Mouse (Mus musculus): Measurements from ENCODE around the gene Wdr78.

- no peak for TF ChIP-seq CTCF (IDR thresholded peaks at IDR 0.05; ENCODE audit: control insufficient read depth, insufficient read depth, insufficient read length)
- TF ChIP-seq USF1 (IDR thresholded peaks at IDR 0.05; ENCODE audit: low read depth) = no peak
- no peak for TF ChIP-seq MYOG (IDR thresholded peaks at IDR 0.05; ENCODE audit: control insufficient read depth, extremely low read depth, insufficient read length)
Measured at GRCm38 (mm10) chr4:103119229-103120027, 5.1 kb upstream of the Wdr78 start.
